Mouse (Mus musculus) cerebellum, adult 11-12 months (tissue): ENCODE results near the gene Capzb.
A peak's percentile ranks its signal among the peaks of the same experiment; 100 is the strongest.

Experiments used
- DNase-seq: peaks from one replicate; pipeline ENCODE4 v3.0.0; 2022

Capzb gene

DNA sequence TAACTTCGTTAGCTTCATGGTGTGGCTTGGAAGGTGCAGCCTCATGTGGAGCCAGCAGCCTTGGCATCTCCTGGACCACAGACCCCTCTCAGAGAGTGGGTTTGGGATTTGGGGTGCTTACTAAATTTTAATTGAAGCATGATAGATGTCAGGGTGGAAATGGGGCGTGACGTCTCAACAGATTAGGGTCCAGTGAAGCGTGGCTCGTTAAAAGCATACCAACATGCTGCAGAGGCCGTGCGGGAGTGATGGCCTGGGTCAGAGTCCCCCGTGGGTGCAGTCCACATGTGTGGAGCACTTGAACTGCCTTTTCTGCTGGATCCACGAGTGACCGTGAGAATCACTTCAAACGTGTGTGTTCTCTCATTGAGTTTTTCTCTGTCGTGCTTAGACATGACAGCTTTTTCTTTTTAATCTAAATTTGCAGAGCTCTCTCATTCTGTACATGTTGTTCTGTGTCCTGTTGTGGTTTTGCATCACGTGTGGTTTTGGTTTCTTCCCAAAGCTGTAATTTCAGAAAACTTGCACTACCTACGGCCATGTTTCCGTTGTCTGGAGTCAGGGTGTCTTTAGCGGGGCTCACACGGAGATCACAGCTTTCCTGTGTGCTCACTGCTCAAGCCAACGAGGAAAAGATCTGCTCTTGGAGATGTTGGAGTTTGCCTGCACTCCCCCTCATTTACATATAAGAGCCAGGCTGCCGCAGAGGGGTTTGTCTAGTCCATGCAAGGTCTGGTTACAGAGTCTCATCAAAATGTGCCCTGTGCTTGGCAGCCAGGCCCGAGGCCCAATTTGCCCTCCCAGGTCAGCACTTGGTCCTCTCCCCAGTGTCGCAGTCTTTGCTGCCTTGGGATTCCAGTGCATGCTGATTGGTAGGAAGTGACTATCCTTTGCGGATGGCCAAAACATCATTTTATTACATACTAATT lies 49.2 kb downstream of the Capzb start:
- no peak for DNase-seq

DNA sequence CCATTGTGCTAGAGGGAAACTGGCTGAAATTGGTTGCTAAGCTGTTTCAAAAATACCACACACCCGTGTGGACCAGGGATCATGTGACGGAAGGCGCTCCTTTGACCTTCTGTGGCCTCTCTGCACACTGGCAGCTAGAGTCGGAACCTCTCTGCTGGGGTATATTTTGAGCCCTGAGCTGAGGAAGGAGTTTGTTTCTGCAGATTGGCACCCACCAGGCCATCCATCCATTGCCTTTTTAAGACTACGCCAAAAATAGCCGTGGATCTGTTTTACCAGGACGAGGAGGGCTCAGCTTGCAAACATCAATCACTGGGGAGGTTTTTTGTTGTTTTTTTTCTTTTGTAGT lies 49.9 kb downstream of the Capzb start:
- DNase-seq = no peak

GRCm38 (mm10) chr4:139244176-139244575 lies 51.5 kb downstream of the Capzb start:
- DNase-seq = no peak

- DNase-seq = no peak
Observed at GRCm38 (mm10) chr4:139244766-139245165, 52.1 kb downstream of the Capzb start.

DNA sequence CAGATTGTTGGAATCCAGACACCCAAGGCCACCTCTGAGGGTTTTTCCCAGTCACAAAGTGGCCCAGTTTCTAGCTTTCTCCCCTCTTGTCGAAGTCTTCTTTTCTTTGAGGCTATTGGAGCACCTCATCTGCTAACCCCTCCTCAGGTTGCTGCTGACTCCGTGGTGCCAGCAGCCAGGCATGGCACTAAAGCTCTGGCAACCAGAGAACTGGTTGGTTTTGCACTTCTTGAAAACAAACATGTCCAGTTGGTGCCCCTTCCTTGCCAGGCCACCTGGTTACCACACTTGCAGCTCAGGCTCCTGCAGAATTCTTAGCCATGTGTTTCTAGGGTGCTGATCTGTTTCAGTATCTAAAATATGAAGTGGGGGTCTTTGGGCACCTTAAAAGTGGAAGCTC lies 52.8 kb downstream of the Capzb start:
- DNase-seq = no peak

GRCm38 (mm10) chr4:139246130-139246877 lies 53.6 kb downstream of the Capzb start:
- DNase-seq = no peak

- no peak for DNase-seq
Observed at GRCm38 (mm10) chr4:139247966-139248365, 55.3 kb downstream of the Capzb start.

GRCm38 (mm10) chr4:139248736-139249135 lies 56.0 kb downstream of the Capzb start:
- DNase-seq = no peak

DNA sequence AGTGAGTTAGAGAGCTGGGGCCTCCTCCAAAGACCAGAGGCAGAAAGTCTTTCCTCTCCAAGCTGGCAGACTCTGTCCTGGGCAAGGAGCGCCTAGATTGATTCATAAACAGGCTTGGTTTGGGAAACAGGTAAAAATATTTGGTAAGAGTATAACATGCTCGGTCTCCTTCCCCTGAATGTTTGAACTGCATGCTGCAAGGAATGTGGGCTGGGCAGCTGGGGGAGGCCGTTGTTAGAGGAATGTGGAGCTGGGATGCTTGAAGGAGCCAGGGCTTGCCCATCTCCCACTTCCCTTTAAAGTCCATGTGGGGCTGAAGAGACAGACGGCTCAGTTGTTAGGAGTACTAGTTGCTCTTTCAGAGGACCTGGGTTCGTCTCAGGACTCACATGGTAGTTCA lies 57.3 kb downstream of the Capzb start:
- DNase-seq = no peak

DNA sequence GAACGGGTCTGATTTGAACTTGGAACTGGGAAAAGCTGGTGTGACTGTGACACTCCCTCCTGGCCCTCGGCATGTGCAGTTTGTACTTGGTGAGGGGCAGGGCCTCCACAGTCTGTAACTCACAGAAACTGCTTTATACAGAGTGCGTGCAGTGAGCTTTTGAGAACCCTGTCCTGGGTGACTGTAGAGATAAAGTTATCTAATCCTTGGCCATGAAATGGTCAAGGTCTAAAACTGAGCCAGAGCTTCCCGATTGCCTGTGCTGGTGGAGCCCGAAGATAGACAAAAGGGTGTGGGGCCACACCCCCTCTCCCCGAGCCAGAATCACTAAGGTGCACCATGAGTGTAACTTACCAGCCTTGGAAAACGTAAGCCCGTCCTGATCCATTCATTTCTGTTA lies 58.2 kb downstream of the Capzb start:
- no peak for DNase-seq

- peak; percentile 70 for DNase-seq
Observed at GRCm38 (mm10) chr4:139252051-139252760, 59.5 kb downstream of the Capzb start.

DNA sequence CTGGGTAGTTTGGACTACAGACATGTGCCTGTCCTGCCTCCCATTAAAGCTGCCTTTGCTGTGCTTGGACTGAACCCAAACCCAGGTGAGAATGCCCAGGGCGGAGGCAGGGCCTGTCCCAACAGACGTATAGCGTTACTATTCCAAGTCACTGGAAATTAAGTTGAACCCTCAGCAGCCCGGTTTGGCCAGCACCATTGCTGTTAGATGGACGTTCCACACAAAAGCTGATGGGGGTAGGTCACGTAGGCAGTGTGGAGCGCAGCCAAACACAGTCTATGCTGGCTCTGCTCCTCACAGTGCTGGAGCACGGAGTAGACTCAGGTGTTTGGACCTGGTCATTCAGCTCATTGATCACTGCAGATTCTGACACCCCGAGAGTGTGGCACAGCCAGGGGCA lies 60.5 kb downstream of the Capzb start:
- no peak for DNase-seq

GRCm38 (mm10) chr4:139256146-139256545 lies 63.4 kb downstream of the Capzb start:
- no peak for DNase-seq

- DNase-seq = no peak
Observed at GRCm38 (mm10) chr4:139256708-139257107, 64.0 kb downstream of the Capzb start.

DNA sequence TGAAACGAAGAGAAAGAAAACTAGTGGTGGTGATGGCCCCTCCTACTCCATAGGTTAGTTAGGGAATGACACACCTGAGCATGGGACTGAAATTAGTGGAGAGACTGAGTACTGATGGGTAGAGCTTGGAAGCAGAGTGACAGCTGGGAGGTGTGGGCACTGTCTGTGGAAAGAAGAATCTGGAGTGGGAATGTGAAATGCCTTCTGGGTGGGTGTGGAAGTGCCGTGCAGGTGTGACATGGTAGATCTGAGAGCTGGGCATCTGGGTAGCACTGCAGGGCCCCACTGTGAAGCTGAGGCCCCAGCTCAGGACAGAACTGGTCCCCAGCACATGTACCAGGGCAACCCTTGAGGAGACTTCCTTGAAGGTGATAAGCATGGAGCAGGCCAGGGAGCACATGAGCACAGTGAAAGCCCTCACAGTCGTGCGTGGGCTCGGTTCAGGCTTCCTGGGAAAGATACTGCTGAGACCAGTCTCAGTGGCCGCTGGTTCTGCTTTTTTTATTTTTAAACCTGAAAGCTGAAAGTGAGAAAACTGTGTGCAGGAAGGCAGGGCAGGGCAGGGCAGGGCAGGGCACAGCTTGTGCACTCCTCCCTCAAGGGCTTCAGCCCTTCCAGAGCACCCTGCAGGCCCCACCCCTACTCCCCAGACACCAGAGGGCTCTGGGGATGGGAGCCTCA lies 66.1 kb downstream of the Capzb start:
- DNase-seq = no peak

GRCm38 (mm10) chr4:139259302-139259871 lies 66.7 kb downstream of the Capzb start:
- DNase-seq = no peak

DNA sequence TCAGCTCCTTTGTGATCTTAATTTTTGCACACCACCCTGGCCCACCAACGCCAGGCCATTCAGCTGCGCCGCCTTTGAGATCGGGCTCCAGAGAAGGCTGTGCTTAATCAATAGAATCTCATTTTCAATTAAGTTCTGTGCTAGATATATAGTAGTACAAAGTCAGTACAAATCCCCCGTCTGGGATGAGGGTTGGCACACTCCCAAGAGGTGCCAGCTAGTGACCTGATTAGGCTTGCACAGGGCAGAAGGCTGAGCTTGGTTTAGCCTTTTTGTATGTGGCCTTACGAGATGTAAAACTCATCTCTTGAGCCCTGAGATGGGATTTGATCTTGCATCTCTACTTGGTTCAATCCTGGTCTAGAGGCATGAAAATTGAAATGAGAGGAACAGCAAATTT lies 70.3 kb downstream of the Capzb start:
- peak; percentile 54 for DNase-seq

- DNase-seq = peak; percentile 74
Observed at GRCm38 (mm10) chr4:139265783-139266499, 73.2 kb downstream of the Capzb start.

DNA sequence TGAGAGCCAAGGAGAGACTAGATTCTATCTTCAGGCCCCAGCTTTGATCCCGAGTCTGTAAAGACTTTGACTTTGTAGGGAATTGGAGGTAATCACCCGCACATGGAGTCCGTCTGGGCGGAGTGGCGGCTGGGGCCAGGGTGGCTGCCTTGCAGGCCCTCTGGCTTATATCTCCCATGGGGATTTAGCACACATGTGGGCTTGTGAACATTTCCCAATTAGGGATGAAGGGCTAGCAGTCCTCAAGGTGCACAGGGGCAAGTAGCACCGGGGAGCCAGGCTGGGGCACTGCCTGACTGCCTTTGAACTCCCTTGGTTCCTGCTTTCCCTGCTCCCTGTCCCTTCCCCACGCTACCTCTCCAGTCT lies 73.8 kb downstream of the Capzb start:
- DNase-seq = no peak

GRCm38 (mm10) chr4:139267335-139267734 lies 74.6 kb downstream of the Capzb start:
- no peak for DNase-seq

- peak; percentile 51 for DNase-seq
Observed at GRCm38 (mm10) chr4:139268242-139268641, 75.5 kb downstream of the Capzb start.

GRCm38 (mm10) chr4:139270168-139270567 lies 77.5 kb downstream of the Capzb start:
- peak; percentile 80 for DNase-seq
